Comparison of ENCODE assay signal across 17 mouse cellular contexts in genomic region chr5:96029821-96030220, GRCm38 (mm10).
"Had no signal": no experiment of that assay in that cellular context is flagged by ENCODE, and none has a peak within 500 bp of the region (broad histone marks: within the 10 kb centered on the region; RNA-seq: fewer than 3 reads in every experiment).

No protein-coding gene starts in this region.

- H3K27me3 ChIP-seq: intestine, embryonic 15.5 days; limb, embryonic 12.5 days; liver, embryonic 13.5 days; lung, embryonic 15.5 days; megakaryocyte, embryonic 14.5 days; midbrain, embryonic 12.5 days; neural tube, embryonic 13.5 days had no signal

- H3K9ac ChIP-seq: intestine, embryonic 15.5 days; limb, embryonic 12.5 days; liver, embryonic 13.5 days; liver, postnatal 0 days; lung, embryonic 15.5 days; midbrain, embryonic 12.5 days; neural tube, embryonic 13.5 days had no signal

- H3K4me1 ChIP-seq: intestine, embryonic 15.5 days; limb, embryonic 12.5 days; liver, embryonic 13.5 days; lung, embryonic 15.5 days; megakaryocyte, embryonic 14.5 days; midbrain, embryonic 12.5 days; neural tube, embryonic 13.5 days had no signal

- H3K9me3 ChIP-seq: intestine, embryonic 15.5 days; limb, embryonic 12.5 days; liver, embryonic 13.5 days; lung, embryonic 15.5 days; megakaryocyte, embryonic 14.5 days; midbrain, embryonic 12.5 days had no signal

- H3K4me3 ChIP-seq: intestine, embryonic 15.5 days; limb, embryonic 12.5 days; liver, embryonic 13.5 days; lung, embryonic 15.5 days; megakaryocyte, embryonic 14.5 days; midbrain, embryonic 12.5 days; neural tube, embryonic 13.5 days had no signal

- DNase-seq: kidney, adult 18-20 months; kidney, postnatal 25 days; liver; liver, embryonic 13.5 days; liver, postnatal 0 days; lung, postnatal 14 days; retina, postnatal 1 day; spleen, adult 18-20 months; thymus, postnatal 36 days had no signal

- ATAC-seq: intestine, embryonic 15.5 days; liver, postnatal 0 days; midbrain, embryonic 16.5 days had no signal

- H3K36me3 ChIP-seq: intestine, embryonic 15.5 days; limb, embryonic 12.5 days; liver, embryonic 13.5 days; lung, embryonic 15.5 days; midbrain, embryonic 12.5 days; neural tube, embryonic 13.5 days had no signal

- H3K4me2 ChIP-seq: intestine, embryonic 15.5 days; limb, embryonic 12.5 days; liver, embryonic 13.5 days; lung, embryonic 15.5 days; midbrain, embryonic 12.5 days; neural tube, embryonic 13.5 days had no signal

- H3K27ac ChIP-seq: intestine, embryonic 15.5 days; limb, embryonic 12.5 days; liver, embryonic 13.5 days; lung, embryonic 15.5 days; macrophage; midbrain, embryonic 12.5 days; neural tube, embryonic 13.5 days had no signal
